Mouse (Mus musculus) testis, postnatal 10 days (tissue): Measurements from ENCODE around the gene Fam83g.
"Not testable (repeated sequence)": the region's sequence is repeated elsewhere in the genome, so short reads cannot be mapped to it uniquely, and the experiment has no call there.

Experiments
- DNase-seq: peaks from one replicate; pipeline ENCODE4 v3.0.0; 2021; ENCODE audit warnings: low spot score

The Fam83g gene

GRCm38 (mm10) chr11:61683907-61684731 is at the start of gene Fam83g:
Gene Fam83g (plus strand): TSS chr11:61684091.
- DNase-seq = peak; percentile 84

DNA sequence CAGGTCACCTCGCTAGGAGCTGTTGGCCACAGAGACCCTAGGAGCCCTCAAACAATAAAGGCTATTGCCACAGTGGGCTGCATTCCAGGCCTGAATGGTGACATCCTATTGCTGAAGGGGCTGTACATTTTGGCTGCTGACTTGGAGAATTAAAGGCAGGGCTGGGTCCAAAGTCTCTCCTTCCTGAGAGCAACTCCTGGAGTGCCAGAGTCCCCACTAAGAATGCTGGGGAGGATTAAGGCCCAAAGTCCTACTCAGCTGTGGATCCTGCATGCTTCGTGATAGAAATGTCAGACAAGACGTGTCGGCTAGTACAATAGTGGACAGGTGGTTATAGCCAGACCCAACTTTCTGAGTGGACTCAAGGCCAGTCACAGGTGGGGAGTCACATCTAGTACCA is 47.6 kb upstream of the Fam83g start:
- DNase-seq = not testable (repeated sequence)

GRCm38 (mm10) chr11:61637413-61637812 is 46.5 kb upstream of the Fam83g start:
- no peak for DNase-seq

- DNase-seq = no peak
These were observed 46.0 kb upstream of the Fam83g start for GRCm38 (mm10) chr11:61637856-61638255.

GRCm38 (mm10) chr11:61638764-61639536 is 44.9 kb upstream of the Fam83g start:
- no peak for DNase-seq

GRCm38 (mm10) chr11:61639601-61640177 is 44.2 kb upstream of the Fam83g start:
- DNase-seq = no peak

- peak; percentile 51 for DNase-seq
These were observed 43.3 kb upstream of the Fam83g start for GRCm38 (mm10) chr11:61640585-61640984.

- DNase-seq = no peak
These were observed 41.8 kb upstream of the Fam83g start for GRCm38 (mm10) chr11:61642106-61642505.

- DNase-seq = no peak
These were observed 40.5 kb upstream of the Fam83g start for GRCm38 (mm10) chr11:61643184-61643961.

- DNase-seq = no peak
These were observed 39.1 kb upstream of the Fam83g start for GRCm38 (mm10) chr11:61644576-61645326.

- DNase-seq = no peak
These were observed 38.5 kb upstream of the Fam83g start for GRCm38 (mm10) chr11:61645357-61645857.

- no peak for DNase-seq
These were observed 37.3 kb upstream of the Fam83g start for GRCm38 (mm10) chr11:61646499-61647039.

- DNase-seq = no peak
These were observed 36.6 kb upstream of the Fam83g start for GRCm38 (mm10) chr11:61647110-61647910.

- DNase-seq = no peak
These were observed 35.7 kb upstream of the Fam83g start for GRCm38 (mm10) chr11:61647956-61648748.

DNA sequence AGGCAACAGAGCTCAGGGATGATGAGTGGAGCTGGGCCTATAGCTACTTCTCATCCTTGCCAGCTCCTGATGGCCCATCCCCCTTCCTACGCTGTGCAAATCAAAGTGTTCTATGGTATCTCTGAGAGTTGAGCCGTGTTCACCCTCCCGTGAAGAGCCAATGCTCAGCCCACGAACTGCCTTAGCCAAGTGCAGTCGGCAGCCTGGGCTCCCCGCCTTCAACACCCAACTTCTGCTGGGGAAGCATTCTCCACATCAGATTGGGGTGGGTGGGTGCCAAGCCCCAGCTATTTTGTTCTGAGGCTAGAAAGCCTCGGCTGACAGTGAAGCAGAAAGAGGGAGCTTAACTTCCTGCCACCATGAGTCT is 35.2 kb upstream of the Fam83g start:
- no peak for DNase-seq

DNA sequence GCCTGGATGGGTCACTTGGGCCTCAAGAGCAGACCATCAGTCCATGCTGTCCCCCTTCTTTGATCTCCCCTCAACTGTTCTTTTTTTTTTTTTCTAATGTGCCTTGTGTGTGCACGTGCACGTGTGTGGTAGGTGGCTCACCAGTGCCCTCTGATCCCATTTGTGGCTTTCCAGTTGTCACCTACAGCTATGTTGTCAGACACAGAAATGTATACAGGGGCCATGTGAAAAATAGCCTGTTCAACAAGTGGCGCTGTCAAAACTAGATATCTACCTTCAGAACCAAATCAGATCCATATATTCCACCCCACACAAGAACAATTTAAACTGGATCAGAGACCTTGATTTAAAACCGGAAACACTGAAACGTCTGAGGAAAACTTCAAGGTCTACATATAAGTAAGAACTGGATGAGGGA is 34.7 kb upstream of the Fam83g start:
- DNase-seq = no peak

- DNase-seq = no peak
These were observed 34.3 kb upstream of the Fam83g start for GRCm38 (mm10) chr11:61649626-61650025.

DNA sequence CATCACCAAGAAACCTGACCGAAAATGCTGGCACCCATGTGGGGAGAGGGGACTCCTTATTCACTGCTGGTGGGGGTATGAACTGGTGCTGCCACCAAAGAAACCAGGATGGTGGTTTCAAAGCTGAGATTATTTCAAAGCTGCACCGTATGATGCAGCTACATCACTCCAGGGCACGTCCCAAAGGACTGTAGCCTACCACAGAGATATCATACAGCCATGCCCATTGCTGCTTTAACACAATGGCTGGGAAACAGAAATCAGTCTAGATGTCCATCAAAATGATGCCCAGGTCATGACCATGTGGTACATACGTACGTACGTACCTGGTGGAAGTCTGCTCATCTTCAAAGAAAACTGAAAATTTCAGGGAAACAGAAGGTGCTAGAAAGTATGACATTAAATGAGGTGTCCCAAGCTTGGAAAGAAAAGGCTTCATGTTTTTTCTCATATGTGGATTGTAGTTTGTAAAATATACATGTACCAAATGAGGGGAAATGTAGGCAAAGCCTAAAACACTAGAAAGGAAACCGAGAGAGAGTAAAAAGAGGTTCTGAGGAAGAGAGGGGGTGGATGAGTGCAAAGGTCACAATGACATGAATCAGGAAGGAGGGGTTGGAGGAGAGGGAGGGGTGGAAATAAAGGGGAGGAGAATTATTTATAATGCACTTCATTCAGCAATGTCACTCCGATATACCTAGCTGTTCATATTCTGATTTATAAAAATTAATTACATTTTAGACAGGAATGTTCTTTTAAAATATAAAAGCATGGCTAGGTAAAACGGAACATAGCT is 33.2 kb upstream of the Fam83g start:
- no peak for DNase-seq
